9 mouse cellular contexts compared by ENCODE assay signal in the genomic region with DNA sequence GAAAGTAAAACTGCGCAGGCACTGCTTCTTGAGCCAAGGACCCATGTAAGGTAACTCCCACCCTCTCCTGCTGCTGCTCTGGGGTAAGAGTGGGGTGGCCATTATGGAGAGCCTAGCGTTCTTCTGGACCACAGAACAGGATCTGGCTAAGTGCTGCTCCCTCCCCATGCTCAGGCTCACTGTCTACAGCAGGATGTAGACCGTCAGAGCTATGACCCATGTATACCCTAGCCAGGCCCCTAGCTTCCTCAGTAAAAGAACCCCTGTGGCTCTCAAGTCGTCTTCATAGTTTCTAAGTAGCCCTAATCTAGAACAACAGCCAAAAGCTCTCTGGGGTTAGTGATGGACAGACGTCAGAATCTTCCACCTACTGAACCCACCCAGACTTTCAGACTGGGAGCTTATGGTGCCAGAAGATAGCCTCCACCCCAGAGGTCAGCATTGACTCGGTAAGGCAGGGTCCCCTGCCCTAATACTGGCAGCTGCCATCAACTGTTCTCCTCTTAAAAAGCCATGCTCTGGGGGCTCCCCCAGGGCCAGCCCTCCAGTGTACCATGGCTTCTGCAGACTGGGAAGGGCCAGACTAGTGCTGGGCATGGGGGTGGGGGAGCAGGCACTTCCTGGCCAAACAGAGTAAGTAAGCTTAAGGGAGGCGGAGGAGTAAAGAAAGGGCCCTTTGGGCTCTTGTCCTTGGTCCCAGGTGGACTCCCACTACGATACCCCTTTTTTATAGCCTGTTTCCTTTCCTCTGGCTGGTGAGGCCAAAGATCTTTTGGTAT. TPM values are rescaled to one million over a fixed set of nuclear protein-coding genes. Genes with fewer than 3 reads are reported as not detected.
A peak's percentile ranks its signal among the peaks of the same experiment; 100 is the strongest.
DNase-seq lines count a peak whose midpoint lies in the region; ATAC-seq and TF ChIP-seq lines count a peak whose summit lies in the region.
"Had no signal": no experiment of that assay in that cellular context is flagged by ENCODE, and none has a peak within 500 bp of the region (broad histone marks: within the 10 kb centered on the region; RNA-seq: fewer than 3 reads in every experiment).

No protein-coding gene starts in this region.

- intact Hi-C loops in heart, postnatal 36 days (cut with DNase I): no loop called here

- TF ChIP-seq CTCF in hindbrain, postnatal 0 days (IDR thresholded peaks at IDR 0.05; ENCODE audit: low read depth): no peak

- no peak for DNase-seq in heart, embryonic 10.5 days (ENCODE audit: low spot score)
- DNase-seq in heart, postnatal 36 days: no peak
- no peak for DNase-seq in midbrain, embryonic 10.5 days (ENCODE audit: low spot score)
- DNase-seq in kidney, postnatal 10 days: peak; percentile 48
- no peak for DNase-seq in cerebellum, adult 11-12 months
- no peak for DNase-seq in hindbrain, postnatal 0 days (ENCODE audit: low spot score)

- no peak for ATAC-seq in midbrain, embryonic 15.5 days (replicated peaks)
- no peak for ATAC-seq in stomach, embryonic 16.5 days (ENCODE audit: insufficient read depth, low FRiP score)
- no peak for ATAC-seq in hindbrain, postnatal 0 days

- 59% methylated on average over 8 of the region's 8 CpGs for WGBS in heart, embryonic 10.5 days
- WGBS in midbrain, embryonic 10.5 days: 75% methylated on average over 8 of the region's 8 CpGs
- 79% methylated on average over 8 of the region's 8 CpGs for WGBS in midbrain, embryonic 15.5 days
- WGBS in stomach, embryonic 16.5 days: 55% methylated on average over 8 of the region's 8 CpGs
- WGBS in hindbrain, postnatal 0 days: 70% methylated on average over 8 of the region's 8 CpGs

- no peaks in the 10 kb centered on the region for H3K27me3 ChIP-seq in heart, embryonic 10.5 days (ENCODE audit: insufficient read depth, poor library complexity, severe bottlenecking)
- H3K27me3 ChIP-seq in midbrain, embryonic 10.5 days (ENCODE audit: low read depth, poor library complexity, severe bottlenecking): no peaks in the 10 kb centered on the region
- no peaks in the 10 kb centered on the region for H3K27me3 ChIP-seq in midbrain, embryonic 15.5 days (replicated peaks)
- H3K27me3 ChIP-seq in stomach, embryonic 16.5 days (ENCODE audit: control insufficient read depth, insufficient read depth, low read length): no peaks in the 10 kb centered on the region
- no peaks in the 10 kb centered on the region for H3K27me3 ChIP-seq in hindbrain, postnatal 0 days (ENCODE audit: insufficient read depth, low read length)
- H3K27me3 ChIP-seq: forebrain, embryonic 12.5 days had no signal

- H3K27ac ChIP-seq in heart, embryonic 10.5 days: peak overlapping the region; percentile 72
- H3K27ac ChIP-seq in midbrain, embryonic 10.5 days (replicated peaks): 0 out of 2 replicates have a peak overlapping the region, but pooled peaks have one; percentile 25
- no peak overlapping the region for H3K27ac ChIP-seq in midbrain, embryonic 15.5 days
- peak overlapping the region; percentile 89 for H3K27ac ChIP-seq in stomach, embryonic 16.5 days (ENCODE audit: low read length)
- H3K27ac ChIP-seq in hindbrain, postnatal 0 days: no peak overlapping the region
- H3K27ac ChIP-seq: forebrain, embryonic 12.5 days had no signal

- peaks cover 64% of the 10 kb centered on the region for H3K4me1 ChIP-seq in heart, embryonic 10.5 days
- H3K4me1 ChIP-seq in midbrain, embryonic 10.5 days: peaks cover 17% of the 10 kb centered on the region
- peaks cover 12% of the 10 kb centered on the region for H3K4me1 ChIP-seq in midbrain, embryonic 15.5 days
- H3K4me1 ChIP-seq in stomach, embryonic 16.5 days (ENCODE audit: control insufficient read depth, insufficient read depth, low read length): peaks cover 32% of the 10 kb centered on the region
- H3K4me1 ChIP-seq in hindbrain, postnatal 0 days (ENCODE audit: insufficient read depth, low read length): peaks cover 14% of the 10 kb centered on the region; the same call in 1 of the 2 replicates

- H3K4me3 ChIP-seq in heart, embryonic 10.5 days: 0 out of 2 replicates have a peak overlapping the region, but pooled peaks have one; percentile 38
- no peak overlapping the region for H3K4me3 ChIP-seq in midbrain, embryonic 10.5 days
- H3K4me3 ChIP-seq in midbrain, embryonic 15.5 days: no peak overlapping the region
- H3K4me3 ChIP-seq in stomach, embryonic 16.5 days (replicated peaks; ENCODE audit: low read length): peak overlapping the region; percentile 33
- no peak overlapping the region for H3K4me3 ChIP-seq in hindbrain, postnatal 0 days (ENCODE audit: low read length)
- H3K4me3 ChIP-seq: forebrain, embryonic 12.5 days had no signal

- H3K9ac ChIP-seq in midbrain, embryonic 15.5 days: no peak overlapping the region
- peak overlapping the region; percentile 66 for H3K9ac ChIP-seq in stomach, embryonic 16.5 days (ENCODE audit: low read length)
- no peak overlapping the region for H3K9ac ChIP-seq in hindbrain, postnatal 0 days (replicated peaks; ENCODE audit: low read length)
- H3K9ac ChIP-seq: forebrain, embryonic 12.5 days had no signal

- H3K9me3 ChIP-seq in heart, embryonic 10.5 days: no peaks in the 10 kb centered on the region
- no peaks in the 10 kb centered on the region for H3K9me3 ChIP-seq in midbrain, embryonic 10.5 days (replicated peaks)
- no peaks in the 10 kb centered on the region for H3K9me3 ChIP-seq in midbrain, embryonic 15.5 days
- no peaks in the 10 kb centered on the region for H3K9me3 ChIP-seq in stomach, embryonic 16.5 days (replicated peaks; ENCODE audit: control insufficient read depth, low read length)
- no peaks in the 10 kb centered on the region for H3K9me3 ChIP-seq in hindbrain, postnatal 0 days (ENCODE audit: low read length)
- H3K9me3 ChIP-seq: forebrain, embryonic 12.5 days had no signal

- H3K4me2 ChIP-seq in midbrain, embryonic 15.5 days: no peak overlapping the region
- H3K4me2 ChIP-seq in stomach, embryonic 16.5 days (ENCODE audit: low read depth, low read length): peak overlapping the region; percentile 48
- no peak overlapping the region for H3K4me2 ChIP-seq in hindbrain, postnatal 0 days (ENCODE audit: low read depth, low read length)
- H3K4me2 ChIP-seq: forebrain, embryonic 12.5 days had no signal

- peaks cover 18% of the 10 kb centered on the region; the same call in 1 of the 2 replicates for H3K36me3 ChIP-seq in heart, embryonic 10.5 days
- H3K36me3 ChIP-seq in midbrain, embryonic 10.5 days: peaks cover 44% of the 10 kb centered on the region
- H3K36me3 ChIP-seq in midbrain, embryonic 15.5 days (replicated peaks): no peaks in the 10 kb centered on the region; the same call in 1 of the 2 replicates
- H3K36me3 ChIP-seq in stomach, embryonic 16.5 days (ENCODE audit: control insufficient read depth, insufficient read depth, low read length): no peaks in the 10 kb centered on the region
- peaks cover 10% of the 10 kb centered on the region; the same call in 1 of the 2 replicates for H3K36me3 ChIP-seq in hindbrain, postnatal 0 days (ENCODE audit: insufficient read depth, low read length)

RNA-seq across cellular contexts. Expression of gene Rcor2, which starts 27.2 kb away (rescaled TPM):
- 18.5 and 27.1 TPM in 2 replicates for polyA plus RNA-seq in heart, embryonic 10.5 days (2016; fragmentation: Nextera tagmentation; extraction: Ambion mirVana)
- 1 to 10 TPM; 5.4 to 7.8 TPM for total RNA-seq in heart, postnatal 36 days (2021)
- polyA plus RNA-seq in midbrain, embryonic 10.5 days (2016; fragmentation: Nextera tagmentation; extraction: Ambion mirVana): 62.2 and 73.1 TPM in 2 replicates
- 25.3 and 30.4 TPM in 2 replicates for polyA plus RNA-seq in midbrain, embryonic 15.5 days (2015; fragmentation: Nextera tagmentation; extraction: Ambion mirVana)
- polyA plus RNA-seq in stomach, embryonic 16.5 days (2015; fragmentation: Nextera tagmentation; extraction: Ambion mirVana): 5.4 and 9.7 TPM in 2 replicates
- total RNA-seq in hindbrain, postnatal 0 days (2014; rRNA removed): 73.2 and 91.7 TPM in 2 replicates
- polyA plus RNA-seq in hindbrain, postnatal 0 days (2015; fragmentation: Nextera tagmentation; extraction: Ambion mirVana): 14.8 and 16.6 TPM in 2 replicates

RNA-seq across cellular contexts. Expression of gene Mark2, which starts 47.4 kb away (rescaled TPM):
- polyA plus RNA-seq in heart, embryonic 10.5 days (2016; fragmentation: Nextera tagmentation; extraction: Ambion mirVana): 37.4 and 50.6 TPM in 2 replicates
- 10 to 100 TPM; 42.8 to 51.2 TPM for total RNA-seq in heart, postnatal 36 days (2021)
- polyA plus RNA-seq in midbrain, embryonic 10.5 days (2016; fragmentation: Nextera tagmentation; extraction: Ambion mirVana): 45.5 and 46.0 TPM in 2 replicates
- polyA plus RNA-seq in midbrain, embryonic 15.5 days (2015; fragmentation: Nextera tagmentation; extraction: Ambion mirVana): 55.5 and 60.2 TPM in 2 replicates
- polyA plus RNA-seq in stomach, embryonic 16.5 days (2015; fragmentation: Nextera tagmentation; extraction: Ambion mirVana): 41.2 and 42.7 TPM in 2 replicates
- 39.9 and 47.8 TPM in 2 replicates for total RNA-seq in hindbrain, postnatal 0 days (2014; rRNA removed)
- 31.4 and 36.2 TPM in 2 replicates for polyA plus RNA-seq in hindbrain, postnatal 0 days (2015; fragmentation: Nextera tagmentation; extraction: Ambion mirVana)

RNA-seq across cellular contexts. Expression of gene Naa40, which starts 53.3 kb away (rescaled TPM):
- polyA plus RNA-seq in heart, embryonic 10.5 days (2016; fragmentation: Nextera tagmentation; extraction: Ambion mirVana): 67.6 and 72.8 TPM in 2 replicates
- total RNA-seq in heart, postnatal 36 days (2021): 10 to 100 TPM; 15.3 to 15.6 TPM
- polyA plus RNA-seq in midbrain, embryonic 10.5 days (2016; fragmentation: Nextera tagmentation; extraction: Ambion mirVana): 105 and 107 TPM in 2 replicates
- polyA plus RNA-seq in midbrain, embryonic 15.5 days (2015; fragmentation: Nextera tagmentation; extraction: Ambion mirVana): 70.1 and 75.1 TPM in 2 replicates
- polyA plus RNA-seq in stomach, embryonic 16.5 days (2015; fragmentation: Nextera tagmentation; extraction: Ambion mirVana): 46.9 and 50.4 TPM in 2 replicates
- 56.5 and 59.7 TPM in 2 replicates for total RNA-seq in hindbrain, postnatal 0 days (2014; rRNA removed)
- 42.7 and 42.8 TPM in 2 replicates for polyA plus RNA-seq in hindbrain, postnatal 0 days (2015; fragmentation: Nextera tagmentation; extraction: Ambion mirVana)

Comparison
In these comparisons a context has a peak if more than half of its experiments do, and no peak if none do; other contexts are left out.
1. H3K27ac ChIP-seq: peak in heart, embryonic 10.5 days (single experiment), midbrain, embryonic 10.5 days (single experiment) and stomach, embryonic 16.5 days (single experiment); none in midbrain, embryonic 15.5 days (single experiment) and hindbrain, postnatal 0 days (single experiment).
2. H3K4me3 ChIP-seq: peak in heart, embryonic 10.5 days (single experiment) and stomach, embryonic 16.5 days (single experiment); none in midbrain, embryonic 10.5 days (single experiment), midbrain, embryonic 15.5 days (single experiment) and hindbrain, postnatal 0 days (single experiment).